Mouse (Mus musculus) cerebellum, postnatal 10 days (tissue): ENCODE results near the gene Zbtb41.
"Not testable (repeated sequence)": the region's sequence is repeated elsewhere in the genome, so short reads cannot be mapped to it uniquely, and the experiment has no call there.

Experiments
- DNase-seq, 2 experiments: peaks; one replicate each; pipeline ENCODE4 v3.0.0; 2021; ENCODE audit warnings: mixed read lengths in 2 of 2

The Zbtb41 gene

DNA sequence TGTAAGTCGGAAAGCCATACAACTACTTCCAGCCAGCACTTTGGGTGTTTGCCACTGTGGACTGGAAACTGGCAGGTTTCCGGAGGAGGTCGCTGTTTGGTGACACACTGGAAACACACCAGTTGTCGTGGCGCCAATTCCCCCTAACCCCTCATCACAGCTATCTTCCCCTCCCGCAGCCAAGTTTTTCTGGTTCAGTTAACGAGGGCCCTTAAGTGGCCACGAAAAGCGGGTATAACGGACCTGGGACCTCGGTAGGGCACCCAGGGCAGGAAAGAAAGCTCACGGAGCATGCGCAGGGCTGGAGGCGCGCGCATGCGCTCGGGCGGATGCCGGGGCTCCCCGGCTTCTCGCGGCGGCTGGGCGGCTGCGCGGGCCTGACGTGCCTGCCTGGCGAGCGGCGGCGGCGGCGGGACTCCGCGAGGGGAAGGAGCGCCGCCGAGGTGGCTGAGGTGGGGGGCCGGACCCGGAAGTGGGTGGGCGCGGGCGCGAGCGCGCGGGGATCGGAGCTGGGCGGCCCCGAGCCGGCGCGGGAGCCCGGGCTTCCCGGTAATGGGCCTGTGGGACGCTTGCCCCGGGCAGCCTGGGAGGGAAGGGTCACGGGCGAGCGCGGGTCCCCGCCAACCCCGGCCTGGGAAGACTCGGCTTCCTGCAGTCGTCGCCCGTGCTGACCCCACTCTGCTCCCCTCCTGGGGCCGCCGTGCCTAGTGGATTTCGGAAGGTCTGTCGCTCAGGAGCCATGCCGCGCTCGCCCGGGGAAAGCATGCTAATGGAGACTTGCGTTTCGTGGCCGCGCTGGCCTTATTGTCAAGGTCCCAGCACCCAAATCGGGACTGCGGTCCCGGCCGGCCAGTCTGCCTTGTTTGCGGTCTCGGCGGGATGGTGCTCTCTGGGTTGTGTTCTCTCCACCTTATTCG, at the start of gene Zbtb41:
Zbtb41 (plus strand) TSS at position 414 of the 917 bp plus-strand sequence.
- DNase-seq = peak; percentile 91 to 94

DNA sequence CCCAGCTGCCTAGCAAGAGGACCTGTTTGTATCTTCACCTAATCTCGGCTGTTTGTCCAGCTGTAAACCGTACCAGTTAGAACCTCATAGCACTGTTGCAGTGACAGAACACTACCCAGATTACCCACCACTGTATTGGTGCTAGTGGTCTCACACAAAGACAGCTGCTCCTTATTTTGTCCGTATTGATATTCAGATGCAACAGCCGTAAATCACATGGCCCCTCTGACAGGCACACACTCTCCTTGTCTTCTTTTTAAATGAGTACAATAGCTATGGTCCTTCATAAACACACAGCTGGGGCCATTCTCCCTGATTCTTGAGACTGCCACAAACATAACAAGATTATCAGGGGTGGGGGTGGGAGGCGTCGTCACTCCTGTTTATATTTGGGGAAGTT, 46.2 kb upstream of the Zbtb41 start:
- no peak for DNase-seq

DNA sequence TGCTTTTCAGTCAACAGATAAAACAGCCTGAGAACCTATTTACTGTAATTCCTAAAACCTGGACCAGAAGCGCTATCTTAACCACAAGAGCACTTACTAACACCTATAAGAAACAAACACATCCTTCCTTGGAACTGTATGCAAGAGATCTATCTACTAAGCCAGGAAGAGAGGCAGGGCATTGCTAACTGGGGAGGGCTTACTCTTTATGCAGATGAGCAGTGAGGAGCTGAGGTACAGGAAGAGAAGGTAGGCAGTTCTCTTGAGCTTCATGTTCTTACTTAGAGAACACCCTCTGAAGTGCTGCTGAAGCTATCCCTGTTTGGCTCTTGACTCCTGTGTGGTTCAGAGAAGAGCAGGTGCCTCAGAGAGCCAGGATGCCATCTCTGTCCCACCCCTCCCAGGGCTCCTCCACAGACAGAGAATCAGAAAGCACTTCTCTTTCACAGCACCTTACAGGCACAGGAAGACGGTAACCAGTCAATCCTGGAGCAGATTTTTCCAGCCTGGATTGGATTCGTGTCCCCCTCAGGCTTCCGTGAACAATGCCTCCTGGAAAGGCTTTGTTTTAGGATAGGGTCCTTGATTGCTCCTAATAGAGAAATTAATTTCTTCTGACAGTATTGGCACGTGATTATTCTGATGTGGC, 45.3 kb upstream of the Zbtb41 start, which contains the start of gene Crb1:
Crb1 (minus strand) TSS at position 463 of the 649 bp plus-strand sequence.
- peak; percentile 17 to 21 for DNase-seq

GRCm38 (mm10) chr1:139378861-139379620, 43.0 kb upstream of the Zbtb41 start:
- peak; percentile 8 to 13 for DNase-seq

DNA sequence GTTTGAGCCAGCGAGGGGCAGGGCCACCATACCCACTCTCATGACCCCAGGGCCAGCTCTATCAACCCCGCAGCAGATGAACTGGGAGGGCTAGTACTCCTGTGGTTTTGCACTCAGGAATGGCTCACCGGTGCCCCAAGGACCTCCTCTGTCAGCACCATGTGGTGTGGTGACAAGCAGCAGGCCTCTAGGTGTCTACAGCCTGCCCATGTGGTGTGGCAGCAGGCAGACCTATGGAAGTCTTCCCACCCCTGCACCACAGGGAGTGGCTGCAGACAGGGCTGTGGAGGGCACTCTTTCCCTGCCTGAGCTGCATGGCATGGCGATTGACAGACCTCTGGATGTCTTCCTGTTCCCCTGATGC, 42.5 kb upstream of the Zbtb41 start:
- peak; percentile 2 to 7 for DNase-seq

DNA sequence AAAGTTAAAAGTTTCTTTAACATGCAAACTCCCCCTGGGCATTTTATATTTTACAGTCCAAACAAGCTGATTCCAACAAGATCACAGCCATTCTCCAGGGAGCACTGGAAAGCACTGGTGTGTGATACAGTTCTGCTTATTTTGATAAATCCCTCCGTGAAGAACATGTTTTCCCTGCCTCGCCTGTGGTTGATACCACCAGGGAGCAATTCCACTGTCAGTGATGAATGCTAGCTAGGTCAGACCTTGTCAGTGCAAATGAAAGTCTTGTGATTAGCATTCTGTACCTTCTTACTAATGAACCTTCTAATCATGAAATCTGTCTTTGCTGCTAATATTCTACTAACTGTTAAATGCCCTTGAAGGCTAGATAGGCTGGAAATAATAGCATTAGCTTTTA, 30.3 kb upstream of the Zbtb41 start:
- DNase-seq = no peak

GRCm38 (mm10) chr1:139396589-139396988, 25.5 kb upstream of the Zbtb41 start:
- no peak for DNase-seq

DNA sequence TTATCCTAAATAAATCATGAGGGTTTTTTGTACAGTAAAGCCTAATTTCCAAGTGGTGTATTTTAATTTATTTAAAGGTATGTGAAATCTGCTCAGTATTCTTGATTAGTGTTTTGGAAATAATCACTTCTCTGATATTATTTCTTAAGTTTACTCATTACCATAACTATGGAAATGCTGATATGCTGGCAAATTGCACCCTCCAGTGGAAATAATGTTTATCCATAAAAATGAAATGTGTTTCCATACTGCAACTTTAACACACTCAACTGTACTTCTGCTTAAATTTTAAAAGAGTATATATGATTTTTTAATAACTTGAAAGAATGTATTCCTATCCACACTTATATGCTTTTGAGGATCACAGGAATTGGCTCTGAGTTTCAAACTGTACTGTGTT, 16.3 kb upstream of the Zbtb41 start:
- no peak for DNase-seq

DNA sequence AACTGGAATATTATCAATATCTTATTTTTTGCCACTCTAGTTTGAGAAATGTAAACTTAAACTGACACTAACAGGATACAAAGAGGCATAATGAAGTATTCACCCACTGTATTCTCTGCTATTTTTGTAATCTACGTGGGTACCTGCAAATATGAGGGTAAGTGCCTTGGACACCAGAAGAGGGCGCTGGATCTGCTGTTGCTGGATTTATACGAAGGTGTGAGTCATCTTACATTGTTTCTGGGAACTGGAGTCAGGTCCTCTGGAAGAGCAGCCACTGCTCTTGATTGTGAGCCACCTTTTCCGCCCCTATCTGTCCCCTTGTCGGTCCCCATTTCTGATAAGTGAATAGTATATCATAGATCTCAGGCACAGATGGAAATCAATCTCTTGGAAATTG, 14.4 kb upstream of the Zbtb41 start:
- no peak for DNase-seq

GRCm38 (mm10) chr1:139412365-139412764, 9.7 kb upstream of the Zbtb41 start:
- DNase-seq = not testable (repeated sequence)

DNA sequence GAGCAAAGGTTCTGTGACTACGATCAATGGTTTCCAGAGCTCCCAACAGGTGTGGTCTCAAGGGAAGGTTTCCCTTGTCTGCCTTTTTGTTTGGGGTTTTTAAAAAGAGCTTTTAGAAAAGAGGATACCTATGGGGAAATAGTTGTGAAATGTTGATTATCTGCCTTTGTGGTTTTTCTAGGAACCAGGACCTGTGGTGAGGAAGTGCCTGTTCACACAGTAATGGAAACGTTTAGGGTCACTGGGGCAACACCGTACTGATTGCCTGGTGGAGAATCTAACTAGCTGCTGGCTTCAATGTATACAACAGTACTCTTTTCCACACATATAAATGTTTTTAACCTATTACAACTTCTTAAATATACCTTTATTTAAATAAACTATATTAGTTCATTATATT, 8.6 kb upstream of the Zbtb41 start:
- DNase-seq = no peak

DNA sequence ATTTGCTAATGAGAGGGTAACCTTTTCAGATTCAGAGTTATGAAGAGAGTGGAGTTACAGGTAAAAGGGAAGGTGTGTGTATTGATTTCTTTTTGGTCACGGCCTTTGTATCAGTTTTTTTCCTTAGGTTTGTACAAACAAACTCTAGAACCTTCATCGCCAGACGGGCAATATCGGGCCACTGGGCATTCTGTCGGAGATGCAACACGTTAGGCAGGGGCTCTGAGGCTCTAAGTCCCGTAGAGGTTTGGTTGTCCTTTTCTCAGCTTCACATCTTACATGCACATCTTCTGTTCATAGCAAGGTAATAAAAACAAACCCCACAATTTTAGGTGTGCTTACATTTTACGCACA, 590 bp upstream of the Zbtb41 start:
- no peak for DNase-seq

GRCm38 (mm10) chr1:139422941-139423340, 853 bp downstream of the Zbtb41 start:
- peak; percentile 46 to 52 for DNase-seq

DNA sequence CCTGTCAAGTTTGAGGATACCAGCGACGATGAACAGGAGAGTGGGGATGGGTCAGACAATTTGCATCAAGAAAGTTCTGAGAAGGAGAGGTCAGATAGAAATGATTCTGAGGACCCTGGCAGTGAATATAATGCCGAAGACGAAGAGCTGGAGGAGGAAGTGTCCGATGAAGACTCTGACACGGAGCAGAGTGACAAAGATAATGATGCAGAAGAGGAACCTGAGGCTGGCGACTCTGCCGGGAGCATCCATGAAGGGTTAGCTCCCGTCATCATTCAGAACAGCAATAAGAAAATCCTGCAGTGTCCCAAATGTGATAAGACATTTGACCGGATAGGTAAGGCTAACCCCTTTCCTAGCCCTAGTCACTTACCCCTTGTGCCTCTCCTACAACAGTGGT, 1.8 kb downstream of the Zbtb41 start:
- DNase-seq = no peak

GRCm38 (mm10) chr1:139425006-139425405, 2.9 kb downstream of the Zbtb41 start:
- peak; percentile 35 to 44 for DNase-seq

- peak; percentile 74 to 76 for DNase-seq
Measured at GRCm38 (mm10) chr1:139438373-139438772, 16.3 kb downstream of the Zbtb41 start.

DNA sequence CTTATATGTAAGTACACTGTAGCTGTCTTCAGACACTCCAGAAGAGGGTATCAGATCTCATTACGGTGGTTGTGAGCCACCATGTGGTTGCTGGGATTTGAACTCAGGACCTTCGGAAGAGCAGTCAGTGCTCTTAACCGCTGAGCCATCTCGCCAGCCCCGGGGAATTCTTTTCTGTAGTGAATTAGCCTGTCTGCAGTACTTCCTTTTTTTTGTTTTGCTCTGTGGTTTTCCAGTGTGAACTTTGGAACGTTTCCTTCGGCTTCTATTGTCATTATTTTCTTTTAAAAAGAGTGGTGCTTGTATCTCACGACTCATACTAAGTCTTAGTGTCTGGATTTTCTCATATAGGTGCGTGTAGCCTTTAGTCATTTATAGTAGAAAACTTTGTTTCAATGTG, 21.0 kb downstream of the Zbtb41 start:
- DNase-seq = not testable (repeated sequence)

GRCm38 (mm10) chr1:139454340-139455225, 32.5 kb downstream of the Zbtb41 start, which contains the start of gene Aspm:
Gene Aspm (plus strand): TSS chr1:139454772.
- DNase-seq = peak; percentile 93 to 94

- peak; percentile 19 to 22 for DNase-seq
Measured at GRCm38 (mm10) chr1:139455226-139455869, 33.3 kb downstream of the Zbtb41 start.

- no peak for DNase-seq
Measured at GRCm38 (mm10) chr1:139460807-139461206, 38.7 kb downstream of the Zbtb41 start.

DNA sequence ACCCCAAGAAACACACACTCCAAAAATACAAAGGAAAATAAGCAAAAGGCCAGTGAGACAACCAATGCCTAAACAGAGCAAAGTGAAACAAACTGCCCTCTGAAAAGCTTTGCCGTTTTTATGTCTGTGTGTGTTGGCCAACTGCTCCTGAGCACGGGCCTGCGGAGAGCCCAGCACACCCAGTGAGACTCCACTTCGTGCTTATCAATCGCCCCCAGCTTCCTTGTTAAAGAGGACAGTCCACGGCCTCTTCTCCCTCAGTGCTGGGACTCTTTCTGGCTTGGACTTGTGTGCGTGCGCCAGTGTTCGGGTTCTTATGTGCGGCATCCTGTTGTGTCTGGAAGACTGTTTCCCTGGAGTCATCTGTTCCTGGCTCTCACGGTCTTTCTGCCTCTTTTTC, 43.8 kb downstream of the Zbtb41 start:
- peak; percentile 7 to 14 for DNase-seq

GRCm38 (mm10) chr1:139478898-139479297, 56.8 kb downstream of the Zbtb41 start:
- peak; percentile 42 to 60 for DNase-seq
